Mouse (Mus musculus) spleen, adult 2 months (tissue): ENCODE measurements around the gene Gm37240. TPM values are rescaled to one million over a fixed set of nuclear protein-coding genes. Genes with fewer than 3 reads are reported as not detected.

Experiments used
- DNase-seq, 2 experiments: peaks; one replicate each; pipeline versions ENCODE4 v3.0.0 to v3.0.0-alpha.2; 2012 to 2021; ENCODE audit warnings: low spot score in 2 of 2, low read depth in 1 of 2
- H3K27ac ChIP-seq: fragments of 200-500 bp; 2 replicates; pipeline ENCODE4 v1.5.1; 2012; ENCODE audit warnings: low read length, inconsistent platforms; ENCODE audit not compliant: insufficient read depth
- H3K27me3 ChIP-seq: fragments of 200-500 bp; 2 replicates; pipeline ENCODE4 v1.6.1; 2012; ENCODE audit warnings: mild to moderate bottlenecking, moderate library complexity, low read length, inconsistent platforms; ENCODE audit not compliant: control insufficient read depth, insufficient read depth
- H3K36me3 ChIP-seq: fragments of 200-500 bp; 2 replicates; pipeline ENCODE4 v1.6.1; 2012; ENCODE audit warnings: mild to moderate bottlenecking, low read length, inconsistent platforms; ENCODE audit not compliant: control insufficient read depth, insufficient read depth
- H3K4me1 ChIP-seq: fragments of 200-500 bp; 2 replicates; pipeline ENCODE4 v1.6.1; 2011; ENCODE audit warnings: inconsistent platforms; ENCODE audit not compliant: control insufficient read depth, insufficient read depth, insufficient read length
- H3K4me3 ChIP-seq: fragments of 200-500 bp; 2 replicates; pipeline ENCODE4 v1.5.1; 2011; ENCODE audit warnings: mild to moderate bottlenecking, inconsistent platforms; ENCODE audit not compliant: insufficient read depth, insufficient read length; ENCODE audit errors: extremely low read depth
- CTCF ChIP-seq: fragments of 200-500 bp; IDR thresholded peaks from 2 replicates; pipeline ENCODE4 v1.5.1; 2011; ENCODE audit warnings: mild to moderate bottlenecking, inconsistent platforms; ENCODE audit not compliant: insufficient read depth, insufficient read length, insufficient replicate concordance; ENCODE audit errors: extremely low read depth
- POLR2A ChIP-seq: fragments of 200-500 bp; IDR thresholded peaks from 2 replicates; pipeline ENCODE4 v1.6.1; 2011; ENCODE audit warnings: low read depth, low read length, inconsistent platforms
- WGBS: fragments of 180-500 bp; shearing (Covaris S2); methylation state at CpG from one replicate; pipeline ENCODE4 v1.1.7; 2018; 5-methylcytosine and 5-hydroxymethylcytosine counted together
- polyA plus RNA-seq: library from polyadenylated mRNA; depleted of rRNA; stranded (reverse); fragments of >200 nt; gene quantifications from 2 replicates; pipeline ENCODE4 v1.2.3, GENCODE M21; 2012

The Gm37240 gene
- polyA plus RNA-seq, 1 experiment: 1.1 TPM

- TF ChIP-seq CTCF (no peak), POLR2A (no peak)
- H3K36me3 ChIP-seq: no peaks in the 10 kb centered on the region
- 86% methylated on average over 4 of the region's 4 CpGs for WGBS
Measured at GRCm38 (mm10) chr3:85777356-85777755, 110.0 kb downstream of the Gm37240 start.

GRCm38 (mm10) chr3:85776707-85777106 lies 110.6 kb downstream of the Gm37240 start:
- DNase-seq: no peak
- Histone ChIP-seq H3K4me3 (no peak overlapping the region), H3K36me3 (no peaks in the 10 kb centered on the region), H3K27ac (no peak overlapping the region), H3K27me3 (no peaks in the 10 kb centered on the region), H3K4me1 (no peaks in the 10 kb centered on the region)
- TF ChIP-seq POLR2A: no peak
- 91% methylated on average over 10 of the region's 10 CpGs for WGBS

More at GRCm38 (mm10) chr3:85777356-85777755, 110.0 kb downstream of the Gm37240 start:
- H3K4me1 ChIP-seq: no peaks in the 10 kb centered on the region
- no peak overlapping the region for H3K27ac ChIP-seq
- no peaks in the 10 kb centered on the region for H3K27me3 ChIP-seq
- no peak overlapping the region for H3K4me3 ChIP-seq
- no peak for DNase-seq

- WGBS: 94% methylated on average over 6 of the region's 6 CpGs
- TF ChIP-seq POLR2A: no peak
- TF ChIP-seq CTCF: no peak
- no peak for DNase-seq
Measured at GRCm38 (mm10) chr3:85776126-85776525, 111.2 kb downstream of the Gm37240 start.

DNA sequence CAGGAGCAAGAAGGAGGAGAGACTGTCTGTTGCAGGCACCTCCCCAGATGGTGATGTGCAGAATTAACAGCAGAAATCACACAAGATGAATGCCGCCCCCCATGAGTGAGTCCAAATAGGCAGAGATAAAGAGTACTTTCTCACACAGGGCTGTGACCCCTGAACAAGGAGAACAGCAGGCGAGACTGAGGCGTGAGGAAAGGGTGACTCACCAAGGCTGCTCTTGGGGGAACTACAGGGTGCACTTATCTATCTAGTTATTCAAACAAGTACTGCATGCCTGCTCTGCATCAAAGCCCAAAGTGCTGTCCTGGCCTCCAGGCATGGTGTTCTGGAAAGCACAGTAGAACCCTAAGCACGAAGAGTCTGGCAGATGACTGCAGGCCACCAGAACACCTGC lies 113.4 kb downstream of the Gm37240 start:
- no peak overlapping the region for H3K4me3 ChIP-seq

More at GRCm38 (mm10) chr3:85776126-85776525, 111.2 kb downstream of the Gm37240 start:
- Histone ChIP-seq H3K27me3 (no peaks in the 10 kb centered on the region), H3K4me3 (no peak overlapping the region), H3K4me1 (no peaks in the 10 kb centered on the region), H3K27ac (no peak overlapping the region), H3K36me3 (no peaks in the 10 kb centered on the region)

DNA sequence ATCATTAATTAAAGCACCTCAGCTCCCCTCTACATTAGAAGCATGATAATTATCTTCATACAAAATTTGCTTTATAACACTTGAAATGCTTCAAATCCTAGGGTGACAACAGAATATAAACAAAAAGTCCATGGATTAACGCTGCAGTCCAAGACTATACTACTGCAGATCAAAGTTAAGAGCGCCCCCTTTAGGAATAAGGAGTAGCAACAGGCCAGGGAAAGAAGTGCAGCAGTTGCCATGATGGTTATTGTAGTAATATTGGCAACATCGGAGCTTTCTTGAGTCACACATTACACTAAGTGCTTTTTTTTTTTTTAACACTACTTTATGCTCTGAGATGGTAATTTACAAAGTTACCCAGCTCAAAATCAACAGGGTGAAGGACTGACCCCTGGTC lies 113.9 kb downstream of the Gm37240 start:
- H3K4me3 ChIP-seq: no peak overlapping the region
- WGBS: 53% methylated on average over 3 of the region's 3 CpGs
- H3K4me1 ChIP-seq: no peaks in the 10 kb centered on the region
- DNase-seq: no peak
- no peaks in the 10 kb centered on the region for H3K27me3 ChIP-seq
- no peaks in the 10 kb centered on the region for H3K36me3 ChIP-seq
- TF ChIP-seq POLR2A (no peak), CTCF (no peak)
- no peak overlapping the region for H3K27ac ChIP-seq

More for the DNA sequence above, 113.4 kb downstream of the Gm37240 start:
- H3K4me1 ChIP-seq: no peaks in the 10 kb centered on the region
- no peaks in the 10 kb centered on the region for H3K27me3 ChIP-seq
- DNase-seq: no peak
- H3K36me3 ChIP-seq: no peaks in the 10 kb centered on the region
- no peak overlapping the region for H3K27ac ChIP-seq
- TF ChIP-seq CTCF (no peak), POLR2A (no peak)
- 74% methylated on average over 4 of the region's 4 CpGs for WGBS

DNA sequence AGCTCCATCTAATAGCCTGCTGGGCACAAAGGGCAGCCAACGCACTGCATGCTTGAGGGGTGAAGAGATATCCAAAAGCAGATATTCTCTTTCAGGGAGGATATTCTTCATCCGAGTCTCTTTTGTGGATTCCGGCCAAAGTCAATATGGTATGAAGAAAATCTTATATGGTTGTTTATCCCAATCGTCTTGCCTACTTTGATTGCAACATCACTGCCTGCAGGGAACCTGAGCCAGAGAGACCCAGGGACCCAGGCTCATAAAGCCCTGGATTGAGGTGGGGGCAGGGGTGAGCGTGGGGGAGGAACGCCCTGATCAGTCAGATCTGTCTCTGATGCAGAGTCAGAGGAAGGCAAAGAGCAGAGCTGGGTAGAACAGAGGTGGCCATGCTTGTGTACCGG lies 122.4 kb downstream of the Gm37240 start:
- WGBS: 92% methylated on average over 7 of the region's 7 CpGs

DNA sequence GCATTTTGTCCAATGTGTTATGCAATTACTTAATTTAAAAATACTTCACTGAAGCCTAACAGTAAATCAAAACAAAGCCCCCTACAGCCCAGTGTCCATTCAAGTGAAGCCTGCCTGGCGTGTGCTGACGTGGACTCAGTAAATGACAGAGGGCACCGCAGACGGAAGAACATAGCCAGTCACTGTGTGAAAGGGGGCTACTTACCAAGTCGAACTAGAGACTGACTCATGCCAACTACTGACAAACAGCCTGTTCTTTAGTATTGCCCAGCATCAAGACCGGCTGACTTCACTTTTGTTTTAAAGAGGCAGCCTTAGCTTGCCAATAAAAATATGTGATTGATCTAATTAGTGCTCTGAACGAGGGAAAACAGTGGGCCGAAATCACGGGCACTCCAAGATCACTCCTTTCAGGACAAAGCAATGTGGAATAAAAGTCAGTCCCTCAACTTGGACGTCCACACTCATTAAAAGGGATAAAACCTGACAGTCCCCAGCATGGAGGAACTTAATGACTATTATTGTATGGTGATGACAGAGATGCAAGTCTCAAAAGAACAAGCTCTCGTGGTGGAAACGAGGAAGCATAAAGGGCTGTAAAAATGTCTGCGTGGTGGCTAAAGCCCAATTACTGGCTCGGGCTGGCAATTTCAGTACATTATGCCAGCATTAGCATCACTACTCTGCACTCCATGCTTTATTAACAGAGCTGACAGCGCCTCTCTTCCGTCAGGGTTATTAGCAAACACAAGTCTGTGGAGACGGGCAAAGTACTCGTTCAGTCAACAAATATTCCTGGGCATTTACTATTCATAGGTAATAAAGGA lies 123.1 kb downstream of the Gm37240 start:
- TF ChIP-seq CTCF (no peak), POLR2A (no peak)
- H3K4me1 ChIP-seq: no peaks in the 10 kb centered on the region
- H3K4me3 ChIP-seq: no peak overlapping the region
- H3K27me3 ChIP-seq: no peaks in the 10 kb centered on the region
- H3K27ac ChIP-seq: no peak overlapping the region
- WGBS: 87% methylated on average over 18 of the region's 18 CpGs
- no peaks in the 10 kb centered on the region for H3K36me3 ChIP-seq
- DNase-seq: no peak

More for the DNA sequence above, 122.4 kb downstream of the Gm37240 start:
- no peak overlapping the region for H3K4me3 ChIP-seq
- no peaks in the 10 kb centered on the region for H3K4me1 ChIP-seq
- TF ChIP-seq CTCF (no peak), POLR2A (no peak)
- DNase-seq: no peak
- no peaks in the 10 kb centered on the region for H3K27me3 ChIP-seq
- H3K27ac ChIP-seq: no peak overlapping the region
- no peaks in the 10 kb centered on the region for H3K36me3 ChIP-seq
